7 mouse cellular contexts compared by ENCODE assay signal in the genomic region with DNA sequence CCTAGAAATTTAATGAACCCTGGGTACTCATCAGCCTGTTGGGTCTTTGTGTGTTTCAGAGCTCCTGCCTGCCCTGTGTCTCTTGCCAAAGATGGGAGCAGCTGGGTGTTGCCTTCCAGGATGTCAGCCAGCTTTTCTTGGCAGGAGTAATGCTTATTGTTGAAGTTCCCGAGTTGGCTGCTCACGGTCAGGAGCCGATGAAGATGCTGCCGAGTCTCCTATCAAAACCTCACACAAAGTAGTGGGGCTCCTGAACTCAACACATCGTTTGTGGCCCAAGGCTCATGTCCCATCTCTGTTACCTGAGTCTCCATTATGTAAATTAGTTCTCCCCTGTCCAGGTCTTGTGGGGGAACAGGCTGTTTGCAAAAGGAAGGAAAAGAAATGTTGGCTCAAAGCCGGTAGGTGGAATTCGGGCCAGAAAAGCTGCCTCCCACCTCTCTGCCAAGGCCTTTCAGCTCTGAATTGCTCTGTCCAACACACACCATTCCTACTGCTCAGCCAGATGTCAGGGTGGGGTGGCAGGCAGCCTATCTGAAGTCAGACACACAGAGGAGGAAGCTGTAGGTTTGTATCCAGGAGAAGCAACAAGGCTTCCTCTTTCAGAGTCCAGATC.
DNase-seq lines count a peak whose midpoint lies in the region; ATAC-seq lines count a peak whose summit lies in the region.

No protein-coding gene starts in this region.

- H3K4me3 ChIP-seq in heart, embryonic 16.5 days (ENCODE audit: low read length): no peak overlapping the region

- peak; percentile 14 for DNase-seq in right cerebral cortex, adult 18-20 months
- DNase-seq in right cerebral cortex, postnatal 36 days (ENCODE audit: low spot score in 2 of 2): no peak
- DNase-seq in cerebellum, postnatal 36 days: peak; percentile 38 to 48
- peak; percentile 28 to 38 for DNase-seq in layer of hippocampus, postnatal 10 days (ENCODE audit: low spot score in 2 of 2)
- peak; percentile 39 for DNase-seq in ovary, postnatal 10 days (ENCODE audit: low spot score)
- no peak for DNase-seq in spleen, postnatal 10 days (ENCODE audit: low spot score in 2 of 2)

- peak overlapping the region; percentile 29; the same call in 1 of the 2 replicates for H3K4me2 ChIP-seq in heart, embryonic 16.5 days (ENCODE audit: low read depth, low read length)

- H3K9me3 ChIP-seq in heart, embryonic 16.5 days (replicated peaks; ENCODE audit: control insufficient read depth, low read length): no peaks in the 10 kb centered on the region

- peak overlapping the region; percentile 57 for H3K27ac ChIP-seq in heart, embryonic 16.5 days (ENCODE audit: low read length)

- WGBS in heart, embryonic 16.5 days: 31% methylated on average over 7 of the region's 7 CpGs

- no peaks in the 10 kb centered on the region for H3K36me3 ChIP-seq in heart, embryonic 16.5 days (ENCODE audit: control insufficient read depth, insufficient read depth)

- H3K4me1 ChIP-seq in heart, embryonic 16.5 days (ENCODE audit: control insufficient read depth, insufficient read depth, low read length): peaks cover 21% of the 10 kb centered on the region

- peak; percentile 90 for ATAC-seq in heart, embryonic 16.5 days (replicated peaks; ENCODE audit: extremely low read depth, insufficient read depth, low FRiP score)

- no peaks in the 10 kb centered on the region for H3K27me3 ChIP-seq in heart, embryonic 16.5 days (ENCODE audit: control insufficient read depth, insufficient read depth, low read length)

- no peak overlapping the region for H3K9ac ChIP-seq in heart, embryonic 16.5 days (ENCODE audit: low read length)

Comparison
In these comparisons a context has a peak if more than half of its experiments do, and no peak if none do; other contexts are left out.
1. DNase-seq: peak in right cerebral cortex, adult 18-20 months (single experiment), cerebellum, postnatal 36 days (2 of 2), layer of hippocampus, postnatal 10 days (2 of 2) and ovary, postnatal 10 days (single experiment); none in right cerebral cortex, postnatal 36 days (0 of 2) and spleen, postnatal 10 days (0 of 2).